Mouse (Mus musculus) embryonic fibroblast, embryonic 13.5 days (primary cell): ENCODE results near the gene Dph5. TPM values are rescaled to one million over a fixed set of nuclear protein-coding genes. Genes with fewer than 3 reads are reported as not detected.
A peak's percentile ranks its signal among the peaks of the same experiment; 100 is the strongest.

Source experiments
- H3K27ac ChIP-seq: 2 replicates; pipeline ENCODE4 v1.5.1; 2012; ENCODE audit warnings: low read length, control low read depth, inconsistent platforms; ENCODE audit not compliant: insufficient read depth
- H3K4me1 ChIP-seq: 2 replicates; pipeline ENCODE4 v1.6.1; 2011; ENCODE audit warnings: low read length; ENCODE audit not compliant: control insufficient read depth, insufficient read depth
- H3K4me3 ChIP-seq: 2 replicates; pipeline ENCODE4 v1.5.1; 2011; ENCODE audit warnings: mild to moderate bottlenecking, control low read depth, low read length; ENCODE audit not compliant: insufficient read depth
- CTCF ChIP-seq: IDR thresholded peaks from 2 replicates; pipeline ENCODE4 v1.5.1; 2011; ENCODE audit warnings: mild to moderate bottlenecking, control low read depth, low read length, moderate library complexity, borderline replicate concordance; ENCODE audit not compliant: insufficient read depth
- POLR2A ChIP-seq: IDR thresholded peaks from 2 replicates; pipeline ENCODE4 v1.6.1; 2011; ENCODE audit warnings: low read depth, mild to moderate bottlenecking, control low read depth, low read length, moderate library complexity
- polyA plus RNA-seq: library from polyadenylated mRNA; stranded (reverse); fragments of >200 nt; gene quantifications from 2 replicates; pipeline ENCODE4 v1.2.4, GENCODE M21; 2011; ENCODE audit warnings: low read depth; ENCODE audit not compliant: missing spikeins, insufficient read length

Dph5 gene
- polyA plus RNA-seq, 1 experiment = 16.1 TPM

DNA sequence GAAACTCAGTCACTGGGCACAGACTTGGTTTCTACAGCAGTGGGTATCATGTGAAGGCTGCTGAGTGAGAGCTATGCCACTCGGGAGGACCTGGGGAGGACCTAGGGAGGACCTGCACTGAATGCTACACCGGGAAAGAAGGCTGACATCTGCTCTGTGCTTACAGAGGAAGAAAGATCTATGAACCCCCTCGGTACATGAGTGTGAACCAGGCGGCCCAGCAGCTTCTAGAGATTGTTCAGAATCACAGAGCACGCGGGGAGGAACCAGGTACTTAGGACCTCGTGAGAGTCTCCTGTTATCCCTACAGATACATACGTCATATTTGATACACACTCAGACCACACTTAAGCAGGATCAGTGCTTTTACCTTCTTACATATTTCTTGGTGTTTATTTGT, 38.9 kb downstream of the Dph5 start:
- Histone ChIP-seq H3K4me1 (no peaks in the 10 kb centered on the region), H3K27ac (no peak overlapping the region), H3K4me3 (no peak overlapping the region)
- TF ChIP-seq CTCF (no peak), POLR2A (no peak)

DNA sequence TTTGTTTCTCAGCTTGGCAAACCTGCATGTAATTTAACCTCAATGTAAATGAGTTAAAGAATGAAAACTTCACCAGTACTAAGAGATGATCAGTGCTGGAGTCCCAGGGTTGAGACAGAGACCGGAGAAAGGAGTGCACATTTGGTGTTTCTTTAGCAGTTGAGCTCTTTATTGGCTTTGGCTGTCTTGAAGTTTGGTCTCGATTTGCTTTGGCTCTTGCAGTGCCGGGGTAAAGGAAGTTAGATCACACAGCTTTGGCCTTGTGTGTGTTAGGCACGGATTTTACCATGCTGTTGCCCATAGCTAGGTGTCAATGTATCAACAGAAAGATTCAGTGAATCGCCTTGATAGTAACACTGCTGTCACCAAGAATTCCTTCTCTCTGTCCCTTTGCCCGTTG, 44.1 kb downstream of the Dph5 start:
- no peak overlapping the region for H3K27ac ChIP-seq
- H3K4me1 ChIP-seq = no peaks in the 10 kb centered on the region
- H3K4me3 ChIP-seq = no peak overlapping the region
- TF ChIP-seq CTCF (no peak), POLR2A (no peak)

DNA sequence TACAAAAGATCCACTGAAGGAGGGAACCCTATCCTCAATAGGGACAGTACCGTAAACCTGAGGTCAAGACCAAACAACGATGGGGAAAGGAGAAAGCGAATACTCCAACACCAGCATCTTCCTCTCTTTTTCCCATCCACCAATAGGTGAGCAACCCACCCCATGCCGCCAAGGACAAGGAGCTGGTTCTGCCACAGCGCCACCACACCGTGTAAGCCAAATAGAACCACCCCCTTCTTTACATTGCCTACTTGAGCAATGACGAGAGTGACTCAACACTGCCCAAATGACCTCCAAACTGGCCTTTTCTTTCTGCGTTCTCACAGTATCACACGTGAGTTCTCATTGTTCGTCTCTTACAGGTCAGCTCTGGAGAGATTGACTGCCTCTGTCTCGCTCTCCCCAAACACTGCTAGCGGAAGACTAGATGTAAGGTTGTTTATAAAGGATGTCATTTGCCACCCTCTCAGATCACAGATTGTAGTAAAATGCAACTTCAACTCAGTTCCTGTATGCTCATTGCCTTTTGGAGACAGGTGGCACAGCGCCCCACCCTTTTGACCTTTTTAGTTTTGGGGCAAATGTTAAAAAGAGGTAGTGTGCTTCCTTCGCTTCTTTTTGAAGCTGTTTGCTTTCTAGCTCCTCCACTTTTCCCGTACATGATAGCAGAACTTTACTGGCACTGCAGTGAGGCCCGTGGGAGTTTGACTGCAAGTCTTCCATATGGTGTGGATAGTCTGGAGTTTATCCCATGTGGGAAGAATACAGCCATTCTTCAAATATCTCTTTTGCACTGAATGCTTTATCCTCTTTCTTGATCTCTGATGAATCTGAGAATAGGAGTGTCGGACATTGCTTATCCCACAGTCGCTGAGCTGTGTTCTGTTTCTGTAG, 45.9 kb downstream of the Dph5 start:
- TF ChIP-seq CTCF (no peak), POLR2A (no peak)
- Histone ChIP-seq H3K27ac (no peak overlapping the region), H3K4me3 (no peak overlapping the region), H3K4me1 (no peaks in the 10 kb centered on the region)

DNA sequence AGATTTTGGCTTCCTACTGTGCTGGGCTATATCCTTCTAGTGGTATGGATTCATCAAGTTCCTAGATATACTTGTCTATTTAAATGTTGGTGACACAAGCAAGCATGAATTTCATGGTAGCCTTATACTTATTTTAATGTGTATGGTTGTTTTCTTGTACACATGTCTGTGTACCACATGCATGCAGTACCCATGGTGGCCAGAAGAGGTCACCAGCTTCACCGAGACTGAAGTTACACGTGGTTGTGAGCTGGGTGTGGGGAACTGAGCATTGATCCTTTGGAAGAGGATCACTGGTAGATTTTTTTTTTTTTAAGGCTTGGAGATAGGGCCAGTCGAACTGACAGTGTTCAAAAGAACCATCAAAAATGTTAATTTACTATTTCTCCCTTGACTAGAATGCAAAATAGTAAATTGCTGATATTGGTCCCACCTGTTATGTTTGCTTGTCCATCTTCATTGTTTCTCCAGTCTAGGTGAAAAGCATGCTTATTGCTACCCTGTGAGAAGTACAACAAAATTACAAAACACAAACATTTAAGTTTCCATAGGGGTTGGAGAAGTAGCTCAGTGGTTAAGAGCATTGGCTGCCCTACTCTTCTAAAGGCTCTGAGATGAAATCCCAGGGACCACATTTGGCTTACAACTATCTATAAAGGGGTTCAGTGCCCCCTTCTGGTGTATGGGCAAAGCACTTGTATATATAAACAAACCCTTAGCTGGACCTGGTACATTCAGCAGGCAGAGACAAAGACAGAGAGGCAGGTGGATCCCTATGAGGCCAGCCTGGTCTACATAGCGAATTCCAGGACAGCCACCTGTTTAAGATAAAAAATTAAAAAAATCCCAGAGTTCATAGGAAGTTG, 49.3 kb downstream of the Dph5 start:
- Histone ChIP-seq H3K27ac (no peak overlapping the region), H3K4me1 (no peaks in the 10 kb centered on the region), H3K4me3 (no peak overlapping the region)
- no peak for TF ChIP-seq POLR2A
- TF ChIP-seq CTCF = peak; percentile 76; the same call in 1 of the 2 replicates

DNA sequence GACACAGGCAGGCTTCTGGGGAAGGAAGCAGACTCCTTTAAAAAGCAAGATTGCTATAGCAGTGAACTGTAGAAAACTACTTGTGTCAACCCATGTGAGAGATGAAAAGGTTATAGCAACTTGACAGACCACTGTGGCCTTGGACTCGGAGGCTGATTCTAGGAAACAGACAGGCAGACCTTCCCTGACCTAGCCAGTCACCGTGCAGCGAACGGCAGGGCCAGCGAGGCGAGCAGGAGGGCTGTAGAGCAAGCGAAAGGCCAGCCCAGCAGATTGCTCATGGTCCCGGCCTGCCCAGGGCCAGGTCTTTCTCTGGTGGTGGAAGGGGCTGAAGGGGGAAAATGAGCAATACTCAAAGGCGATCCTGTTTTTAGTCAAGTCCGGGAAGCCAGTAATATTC, 50.2 kb downstream of the Dph5 start:
- H3K4me3 ChIP-seq = no peak overlapping the region
- no peak overlapping the region for H3K27ac ChIP-seq
- no peaks in the 10 kb centered on the region for H3K4me1 ChIP-seq
- no peak for TF ChIP-seq CTCF
- TF ChIP-seq POLR2A = no peak

DNA sequence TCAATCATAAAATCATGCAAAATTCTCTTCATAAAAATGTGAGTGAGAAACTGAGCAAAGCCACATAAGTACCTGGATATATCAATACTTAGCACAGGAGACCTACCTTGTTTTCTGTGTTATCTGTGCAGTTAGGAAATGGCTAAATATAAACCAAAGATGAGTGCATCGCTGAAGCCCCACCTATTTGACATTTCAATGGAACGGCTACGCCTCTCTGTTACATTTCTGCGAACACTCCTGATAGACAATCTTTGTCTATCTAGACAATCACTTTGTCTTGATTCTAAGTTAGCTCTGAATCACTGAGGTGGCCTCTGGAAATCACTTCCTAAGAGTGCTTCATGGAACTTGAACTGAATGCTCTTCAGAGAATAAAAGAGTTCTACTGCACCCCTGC, 52.9 kb downstream of the Dph5 start:
- TF ChIP-seq POLR2A = no peak
- no peak for TF ChIP-seq CTCF
- H3K27ac ChIP-seq = no peak overlapping the region
- no peaks in the 10 kb centered on the region for H3K4me1 ChIP-seq
- no peak overlapping the region for H3K4me3 ChIP-seq

DNA sequence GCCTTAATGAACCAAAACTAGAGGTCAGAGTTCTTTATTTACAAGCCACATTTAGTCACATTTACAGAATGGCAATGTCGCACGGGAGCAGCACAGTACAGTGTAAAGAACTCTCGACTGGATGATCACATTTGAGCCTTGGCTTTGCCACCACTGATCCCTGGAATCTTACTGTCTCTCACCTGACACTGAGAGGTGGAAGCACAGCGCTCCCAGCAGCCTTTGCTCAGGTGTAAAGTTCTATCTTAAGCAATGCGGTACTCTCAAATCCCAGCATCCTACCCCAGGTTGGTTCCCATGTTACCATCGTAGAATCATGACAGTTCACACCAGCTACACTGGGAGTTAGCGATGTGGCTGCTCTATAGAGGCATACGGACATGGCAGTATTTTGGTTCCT, 53.8 kb downstream of the Dph5 start:
- Histone ChIP-seq H3K27ac (no peak overlapping the region), H3K4me1 (no peaks in the 10 kb centered on the region), H3K4me3 (no peak overlapping the region)
- TF ChIP-seq POLR2A (no peak), CTCF (no peak)

DNA sequence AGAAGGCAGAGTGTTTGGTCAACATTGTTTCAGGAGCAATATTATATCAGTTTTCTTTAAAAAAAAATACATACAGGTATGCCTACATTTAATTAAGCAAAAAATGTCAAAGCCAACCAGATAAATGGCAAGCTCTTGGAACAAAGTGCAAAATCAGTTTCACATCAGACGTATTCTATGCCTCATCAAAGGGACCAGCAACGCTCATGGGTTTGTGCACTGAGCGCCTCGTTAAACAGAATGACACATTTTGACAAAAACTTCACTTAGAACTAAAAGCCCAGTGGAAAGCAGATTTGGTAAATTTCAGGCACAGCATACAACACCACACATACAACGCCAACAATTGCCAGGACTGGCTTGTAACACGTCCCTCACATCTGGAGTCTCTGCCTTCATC, 56.7 kb downstream of the Dph5 start:
- H3K4me3 ChIP-seq = no peak overlapping the region
- no peaks in the 10 kb centered on the region for H3K4me1 ChIP-seq
- no peak for TF ChIP-seq POLR2A
- no peak for TF ChIP-seq CTCF
- no peak overlapping the region for H3K27ac ChIP-seq

DNA sequence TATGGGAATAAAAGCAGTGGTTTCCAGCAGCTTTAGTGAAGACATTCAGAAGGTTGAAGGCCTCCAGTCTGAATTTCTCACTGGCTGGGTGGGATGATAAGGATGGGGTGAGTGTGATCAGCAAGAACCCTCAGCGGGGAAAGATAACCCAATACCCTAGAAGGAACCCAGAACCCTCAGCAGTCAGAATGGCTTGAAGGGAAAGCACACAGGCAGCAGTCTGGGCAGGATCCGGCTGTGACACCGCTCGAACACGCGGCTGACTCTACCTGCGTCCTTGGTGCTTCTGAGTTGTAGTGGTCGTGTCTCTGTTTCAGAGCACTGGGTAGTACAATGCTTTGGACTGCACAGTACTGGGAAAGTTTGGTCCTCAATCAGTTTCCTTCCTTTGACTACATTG, 58.6 kb downstream of the Dph5 start:
- Histone ChIP-seq H3K4me3 (no peak overlapping the region), H3K4me1 (peaks cover 9% of the 10 kb centered on the region), H3K27ac (no peak overlapping the region)
- TF ChIP-seq CTCF (no peak), POLR2A (no peak)
